Mouse (Mus musculus) left cerebral cortex, adult 18-20 months (tissue): ENCODE measurements around the gene Rpia. TPM values are rescaled to one million over a fixed set of nuclear protein-coding genes. Genes with fewer than 3 reads are reported as not detected.

Experiments used
- DNase-seq, 2 experiments: peaks; one replicate each; pipeline ENCODE4 v3.0.0; 2021 to 2022; ENCODE audit warnings: low spot score in 2 of 2, mixed read lengths in 1 of 2
- total RNA-seq, 2 experiments: library from RNA; stranded (reverse); gene quantifications; 2 replicates each; pipeline ENCODE4 v1.2.3; 2021

Rpia gene
- total RNA-seq, 2 experiments from 2014 or later, result 11.9 to 16.2 TPM

GRCm38 (mm10) chr6:70754833-70755232, 37.2 kb downstream of the Rpia start:
- no peak for DNase-seq

DNA sequence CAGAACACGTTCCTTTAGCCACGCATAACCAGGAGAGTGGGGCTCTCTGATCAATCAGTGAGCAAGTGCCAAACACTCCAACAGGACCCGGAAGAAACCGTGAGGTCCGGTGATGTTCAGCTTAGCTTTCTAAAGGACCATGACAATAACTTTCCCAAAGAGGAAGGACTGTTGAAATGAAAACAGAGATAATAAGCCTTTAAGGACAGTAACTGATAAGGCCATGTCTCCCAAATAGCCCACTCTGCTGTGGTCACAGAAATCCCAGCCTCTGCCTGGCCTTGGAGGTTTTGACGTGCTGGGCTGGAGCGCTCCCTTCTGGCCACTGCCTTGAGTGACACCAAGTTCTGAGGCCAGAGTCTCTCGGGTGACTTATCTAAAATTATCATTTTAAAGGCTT, 39.7 kb downstream of the Rpia start:
- peak in 1 of 2 experiments; percentile 12 for DNase-seq

DNA sequence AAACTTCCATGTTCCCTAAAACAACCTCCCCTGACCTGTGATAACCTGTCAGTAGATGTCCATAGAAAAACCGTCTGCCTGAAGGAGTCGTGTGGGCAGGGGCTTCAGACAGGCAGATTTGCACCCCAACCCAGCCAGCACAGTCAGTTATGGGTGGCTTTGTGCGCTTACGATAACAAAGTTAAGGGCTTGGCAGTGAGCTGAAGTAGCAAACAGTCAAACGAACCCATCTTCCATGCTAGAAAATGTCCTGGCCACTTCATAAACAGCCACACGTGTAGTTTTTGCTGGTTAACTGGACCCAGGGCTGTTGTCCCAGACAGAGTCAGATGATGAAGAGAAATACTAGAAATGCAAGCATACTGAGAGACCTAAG, 40.1 kb downstream of the Rpia start:
- DNase-seq, result no peak

DNA sequence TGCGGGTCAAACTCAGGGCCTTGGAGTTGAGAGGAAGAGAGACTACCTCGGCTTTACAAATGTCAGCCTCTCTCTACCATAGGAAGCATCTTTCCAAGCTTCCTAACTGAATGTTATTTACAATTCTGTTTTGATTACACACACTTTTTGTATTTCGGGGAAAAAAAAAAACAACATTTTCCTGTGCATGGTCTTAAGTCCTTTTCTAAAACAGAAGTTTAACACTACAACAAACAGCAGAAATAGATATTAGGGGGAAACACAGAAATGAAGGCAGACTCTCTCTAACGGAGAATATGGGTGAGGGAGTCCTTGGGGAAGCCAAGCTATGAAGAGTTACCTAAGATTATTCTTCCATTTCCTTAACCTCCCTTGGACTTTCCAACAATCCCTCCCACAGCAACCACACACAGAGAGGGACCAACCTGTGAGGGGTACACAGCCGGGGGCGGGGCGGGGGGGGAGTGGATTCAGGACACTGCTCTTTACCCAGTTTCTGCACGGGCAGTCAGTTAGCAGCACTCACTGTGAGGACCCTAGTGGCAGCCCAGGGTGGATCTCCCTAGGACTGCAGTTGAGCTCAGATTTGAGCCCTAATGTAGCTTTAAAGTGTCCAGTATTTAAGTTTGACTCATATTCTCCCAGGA, 40.7 kb downstream of the Rpia start:
- DNase-seq, result no peak

GRCm38 (mm10) chr6:70749750-70750149, 42.3 kb downstream of the Rpia start:
- no peak for DNase-seq

GRCm38 (mm10) chr6:70747702-70748101, 44.3 kb downstream of the Rpia start:
- DNase-seq, result no peak

DNA sequence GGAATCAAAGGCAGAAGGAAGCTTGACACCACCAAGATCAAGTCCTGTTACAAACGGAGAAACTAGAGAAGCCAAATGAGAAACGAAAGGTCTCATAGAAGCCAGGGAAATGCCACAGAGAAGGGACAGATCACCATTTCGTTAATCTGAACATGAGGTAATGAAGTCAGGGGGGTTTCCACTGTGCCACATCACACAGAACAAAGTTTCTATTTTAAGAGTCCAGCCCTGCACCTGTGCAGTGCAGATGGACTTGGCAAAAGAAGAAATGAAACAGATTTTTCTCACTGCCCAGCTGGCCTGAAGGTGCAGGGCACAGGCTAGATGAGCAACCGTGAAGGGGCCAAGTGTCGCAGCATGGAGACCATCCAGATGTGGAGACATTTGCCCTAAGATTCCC, 48.1 kb downstream of the Rpia start:
- no peak for DNase-seq

DNA sequence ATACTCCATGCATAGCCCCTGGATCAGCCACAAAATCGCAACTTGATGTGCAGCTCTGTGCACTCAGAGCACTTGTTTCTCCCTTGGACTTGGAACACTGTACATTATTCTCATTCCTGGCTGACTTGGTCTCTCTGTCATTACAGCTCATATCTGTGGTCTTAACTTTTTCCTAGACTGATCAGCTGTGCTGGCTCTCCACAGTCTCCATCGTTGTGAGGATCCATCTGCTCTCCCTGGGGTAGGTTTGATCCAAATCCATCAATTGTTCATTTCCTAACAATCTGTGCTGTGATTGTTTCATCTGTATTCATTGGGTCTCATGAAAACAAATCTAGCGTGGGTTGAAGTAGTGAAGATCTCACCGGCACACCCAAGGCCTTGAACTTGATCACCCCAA, 49.2 kb downstream of the Rpia start:
- no peak for DNase-seq

- DNase-seq, result no peak
Observed at GRCm38 (mm10) chr6:70740535-70740934, 51.5 kb downstream of the Rpia start.

DNA sequence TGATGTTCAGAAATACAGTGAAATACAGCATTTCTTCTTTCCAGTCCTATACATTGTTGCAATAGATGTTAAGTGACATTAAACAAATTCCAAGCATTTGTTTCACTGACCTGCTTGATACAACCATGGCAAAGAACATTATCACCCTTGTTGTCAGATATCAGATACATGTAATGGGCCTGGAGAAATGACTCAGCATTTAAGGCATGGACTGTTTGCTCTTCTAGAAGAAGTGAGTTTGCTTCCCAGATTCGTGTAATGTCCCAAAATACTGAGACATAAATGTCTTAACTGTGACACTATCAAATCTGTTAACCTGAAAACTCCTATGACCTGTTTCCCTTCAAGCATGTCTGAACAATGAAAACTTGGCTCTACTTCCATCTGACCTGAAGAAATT, 52.6 kb downstream of the Rpia start:
- no peak for DNase-seq

DNA sequence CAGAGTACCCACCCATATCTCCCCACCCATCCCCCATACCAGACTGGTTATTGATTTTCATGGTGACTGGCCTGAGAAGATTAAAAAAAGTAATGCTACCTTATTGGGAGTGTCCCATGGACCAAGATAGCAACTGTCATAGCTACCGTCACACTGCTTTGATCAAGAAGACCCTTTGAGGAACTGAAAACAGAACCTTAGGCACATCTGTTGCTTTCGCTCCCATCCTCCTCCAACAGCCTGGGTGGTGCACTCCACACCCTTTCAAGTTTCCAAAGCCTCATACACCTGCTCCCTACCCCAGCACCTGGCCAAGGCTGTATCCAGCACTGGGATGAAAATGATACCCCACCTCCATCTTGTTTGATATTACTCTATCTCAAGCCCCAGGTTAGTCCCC, 56.5 kb downstream of the Rpia start:
- no peak for DNase-seq

DNA sequence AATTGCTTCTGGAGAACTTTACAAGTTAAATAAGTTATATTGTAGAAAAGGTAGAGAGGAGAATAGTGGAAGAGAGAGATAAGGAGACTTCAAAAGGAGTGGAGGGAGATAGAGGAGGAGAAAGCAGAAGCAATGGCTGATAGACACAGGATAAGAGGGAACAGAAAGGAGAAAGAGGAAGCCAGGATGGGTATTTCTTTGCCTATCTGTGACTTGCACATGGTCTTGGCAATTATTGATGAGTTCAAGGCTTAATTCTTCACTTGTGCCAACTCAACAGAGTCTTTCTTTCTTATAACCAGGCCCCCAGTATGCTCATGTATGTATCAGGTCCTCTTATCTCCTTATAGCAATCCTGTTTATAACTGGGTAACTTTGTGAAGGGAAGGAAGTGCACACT, 61.2 kb downstream of the Rpia start:
- DNase-seq, result no peak

DNA sequence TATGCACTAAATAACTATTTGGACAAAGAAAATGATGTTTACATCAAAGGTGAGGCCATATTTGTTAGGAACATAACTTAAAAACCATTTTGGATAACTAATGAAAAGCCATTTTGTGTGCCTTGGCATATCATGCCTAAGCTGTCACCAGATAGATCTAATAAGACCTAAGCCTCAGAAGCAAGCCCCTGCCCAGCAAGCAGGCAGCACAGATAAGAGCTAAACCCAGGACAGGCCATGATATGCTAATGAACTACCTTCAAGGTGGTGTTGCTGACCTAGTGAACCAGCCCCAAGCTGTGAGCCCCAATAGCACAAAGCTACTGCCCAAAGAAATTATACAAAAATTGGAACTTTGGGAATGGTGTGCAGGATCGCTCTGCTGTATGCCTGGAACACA, 62.9 kb downstream of the Rpia start:
- DNase-seq, result no peak

DNA sequence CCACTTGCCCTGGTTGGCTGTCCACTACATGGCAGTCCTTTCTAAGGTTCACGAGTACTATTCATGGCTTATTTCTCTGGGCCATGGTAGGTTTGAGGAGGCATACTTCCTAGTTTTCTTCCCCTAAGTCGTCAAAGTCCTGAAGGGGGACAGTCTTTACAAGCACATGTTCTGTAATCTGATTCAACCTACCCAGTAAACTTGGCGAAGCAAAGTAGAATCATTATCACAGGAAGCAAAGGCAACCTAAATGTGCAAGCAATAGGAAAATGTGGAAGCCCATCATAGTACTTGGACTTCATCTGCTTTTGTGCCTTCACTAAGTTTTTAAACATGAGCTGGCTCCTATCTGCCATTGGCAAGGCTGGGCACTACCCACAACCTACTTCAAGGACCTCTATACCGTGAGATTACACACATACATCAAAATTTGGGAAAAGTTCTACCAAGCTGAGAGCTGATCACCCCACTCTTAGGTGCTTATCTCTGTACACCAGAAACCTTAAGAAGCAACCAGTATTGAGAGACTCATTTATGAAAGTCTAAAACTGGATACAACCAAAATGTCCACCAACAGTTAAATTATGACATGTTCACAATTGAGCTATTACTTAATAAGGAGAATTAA, 64.8 kb downstream of the Rpia start:
- DNase-seq, result no peak

DNA sequence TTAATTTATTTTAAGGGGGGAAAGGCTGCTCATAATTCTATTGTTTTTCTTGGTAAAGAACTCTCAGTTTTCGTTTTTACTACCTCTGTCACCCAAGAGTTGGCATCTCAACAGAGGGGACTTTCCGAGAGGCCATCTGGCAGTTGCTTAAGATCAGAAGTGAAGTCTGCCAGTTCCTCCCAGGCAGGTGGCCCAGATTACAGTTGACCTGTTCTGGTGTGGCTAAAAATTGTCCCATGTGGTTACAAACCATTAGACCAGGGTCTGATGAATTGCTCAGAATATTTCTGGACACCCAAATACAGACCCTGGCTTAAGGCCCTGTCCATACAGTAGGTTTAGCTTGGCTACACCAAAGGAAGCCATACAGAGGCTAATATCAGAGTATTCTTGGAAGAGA, 66.4 kb downstream of the Rpia start:
- DNase-seq, result no peak

DNA sequence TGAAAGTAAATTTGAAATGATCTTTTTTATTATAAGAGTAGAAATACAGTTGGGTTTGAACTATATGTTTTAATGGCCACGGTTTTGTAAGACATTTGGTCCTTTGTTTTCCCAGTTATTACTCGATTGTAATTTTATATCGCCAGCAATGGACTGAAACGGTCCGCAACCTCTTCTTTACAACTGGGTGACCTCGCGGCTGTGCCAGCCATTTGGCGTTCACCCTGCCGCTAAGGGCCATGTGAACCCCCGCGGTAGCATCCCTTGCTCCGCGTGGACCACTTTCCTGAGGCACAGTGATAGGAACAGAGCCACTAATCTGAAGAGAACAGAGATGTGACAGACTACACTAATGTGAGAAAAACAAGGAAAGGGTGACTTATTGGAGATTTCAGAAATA, 67.3 kb downstream of the Rpia start:
- no peak for DNase-seq

DNA sequence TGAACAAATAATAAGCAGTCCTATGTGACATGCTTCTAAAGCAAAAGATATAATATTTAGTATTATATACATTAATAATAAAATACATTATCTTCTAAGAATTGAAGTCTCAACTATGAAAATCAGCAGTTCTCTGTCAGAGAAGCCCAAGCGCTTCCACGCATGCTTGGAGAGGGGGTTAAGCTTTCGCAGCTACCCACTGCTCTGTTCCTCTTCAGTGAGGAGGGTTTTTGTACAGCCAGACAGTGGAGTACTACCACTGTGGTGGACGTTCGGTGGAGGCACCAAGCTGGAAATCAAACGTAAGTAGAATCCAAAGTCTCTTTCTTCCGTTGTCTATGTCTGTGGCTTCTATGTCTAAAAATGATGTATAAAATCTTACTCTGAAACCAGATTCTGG, 69.7 kb downstream of the Rpia start:
- DNase-seq, result no peak

GRCm38 (mm10) chr6:70718760-70719159, 73.3 kb downstream of the Rpia start:
- DNase-seq, result no peak

DNA sequence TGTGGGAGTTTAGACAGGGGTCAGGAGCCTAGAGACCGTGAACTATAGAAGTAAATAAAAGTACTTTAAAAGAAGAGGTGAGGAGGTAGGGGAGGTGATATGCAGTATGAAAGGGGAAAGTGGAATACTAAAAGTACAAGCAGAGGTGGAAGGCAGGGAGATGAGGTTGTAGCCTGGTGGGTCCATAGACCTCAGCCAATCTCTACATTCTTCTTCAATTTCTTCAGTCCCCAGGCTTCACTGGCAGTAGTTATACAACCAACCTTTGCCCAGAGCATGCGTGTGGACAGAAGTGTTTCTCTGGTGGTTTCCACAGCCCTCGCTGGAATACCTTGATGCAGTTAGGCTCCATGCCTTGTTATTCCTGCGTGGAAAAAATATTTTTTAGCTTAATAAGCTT, 73.9 kb downstream of the Rpia start:
- DNase-seq, result no peak

DNA sequence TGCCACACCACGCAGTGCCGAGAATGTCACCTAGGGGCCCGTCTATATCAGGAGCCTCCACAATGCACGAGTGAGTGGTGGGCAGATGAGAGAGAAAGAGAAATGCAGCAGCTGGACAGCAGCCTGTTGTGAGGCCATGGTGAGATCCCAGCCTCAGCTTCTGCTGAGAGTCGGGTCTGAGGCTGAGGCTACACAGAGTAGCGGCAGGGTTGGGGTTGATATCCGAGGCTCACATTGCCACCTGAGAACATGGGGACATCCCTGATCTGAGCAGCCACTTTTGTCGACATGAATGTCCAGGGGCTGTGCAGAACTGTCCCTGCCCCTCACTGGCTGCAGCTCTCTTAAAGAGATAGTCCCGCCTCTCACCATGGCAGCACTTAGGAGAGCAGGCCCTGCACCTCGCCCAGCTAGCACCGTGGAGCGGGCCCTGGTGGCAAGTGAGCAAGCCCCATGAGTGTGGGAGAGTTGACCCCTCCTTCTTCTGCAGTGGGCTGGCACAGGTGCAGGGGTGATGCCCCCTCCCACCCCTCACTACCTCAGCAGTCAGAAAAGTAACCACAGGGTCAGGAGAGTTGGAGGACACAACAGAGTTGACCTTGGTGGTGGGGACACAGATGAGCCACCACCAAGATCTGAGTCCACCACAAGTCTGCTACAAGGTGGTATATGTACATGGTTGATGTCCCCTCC, 75.2 kb downstream of the Rpia start:
- DNase-seq, result no peak
